Mouse (Mus musculus) heart, postnatal 0 days (tissue): Measurements from ENCODE around the gene Zfp641. TPM values are rescaled to one million over a fixed set of nuclear protein-coding genes. Genes with fewer than 3 reads are reported as not detected.

ENCODE experiments used
- ATAC-seq: fragments of 200-750 bp; cut with Nextera tagmentation; 2 replicates; pipeline ENCODE4 v1.8.0; 2017; ENCODE audit warnings: low read depth, moderate number of reproducible peaks, moderate library complexity; ENCODE audit not compliant: insufficient read depth
- DNase-seq: peaks from one replicate; pipeline ENCODE4 v3.0.0-alpha.2; 2016; ENCODE audit warnings: low spot score
- H3K27ac ChIP-seq: fragments of 300-500 bp; sonication (generic); 2 replicates; pipeline ENCODE4 v1.5.1; 2014; ENCODE audit warnings: low read depth, mild to moderate bottlenecking
- H3K27me3 ChIP-seq: fragments of 300-500 bp; sonication (generic); 2 replicates; pipeline ENCODE4 v1.6.1; 2014; ENCODE audit warnings: low read length, mixed read lengths; ENCODE audit not compliant: control insufficient read depth, insufficient read depth
- H3K36me3 ChIP-seq: fragments of 300-500 bp; sonication (generic); replicated peaks from 2 replicates; pipeline ENCODE4 v1.6.1; 2014; ENCODE audit warnings: low read length, mixed read lengths; ENCODE audit not compliant: control insufficient read depth, insufficient read depth
- H3K4me1 ChIP-seq: fragments of 300-500 bp; sonication (generic); 2 replicates; pipeline ENCODE4 v1.6.1; 2014; ENCODE audit warnings: antibody characterized with exemption; ENCODE audit not compliant: control insufficient read depth, insufficient read depth
- H3K4me2 ChIP-seq: fragments of 300-500 bp; sonication (generic); 2 replicates; pipeline ENCODE4 v1.6.1; 2014; ENCODE audit warnings: low read depth, mild to moderate bottlenecking, low read length, moderate library complexity
- H3K4me3 ChIP-seq: fragments of 300-500 bp; sonication (generic); 2 replicates; pipeline ENCODE4 v1.5.1; 2014; ENCODE audit warnings: low read depth, low read length
- H3K9ac ChIP-seq: fragments of 300-500 bp; sonication (generic); replicated peaks from 2 replicates; pipeline ENCODE4 v1.6.1; 2014; ENCODE audit warnings: low read depth, low read length, mixed read lengths
- H3K9me3 ChIP-seq: fragments of 300-500 bp; sonication (generic); replicated peaks from 2 replicates; pipeline ENCODE4 v1.6.1; 2016; ENCODE audit warnings: low read length; ENCODE audit not compliant: control insufficient read depth
- CTCF ChIP-seq: IDR thresholded peaks from 2 replicates; pipeline ENCODE4 v1.5.1; 2016; ENCODE audit warnings: antibody characterized with exemption, control low read depth, low read depth
- EP300 ChIP-seq: IDR thresholded peaks from 2 replicates; pipeline ENCODE4 v1.6.1; 2016; ENCODE audit warnings: antibody characterized with exemption, low read depth
- WGBS: fragments of 180-500 bp; shearing (Covaris S2); extraction: QIAGEN DNeasy Blood & Tissue Kit; methylation state at CpG from one replicate; pipeline ENCODE4 v1.1.7; 2014; 5-methylcytosine and 5-hydroxymethylcytosine counted together
- polyA plus RNA-seq: library from polyadenylated mRNA; unstranded; fragments of >200 nt; fragmentation: Nextera tagmentation; extraction: Ambion mirVana; gene quantifications from 2 replicates; pipeline ENCODE4 v1.2.1, GENCODE M21; 2015
- total RNA-seq: library from RNA; depleted of rRNA; stranded (reverse); fragments of >200 nt; gene quantifications from 2 replicates; pipeline ENCODE4 v1.2.3, GENCODE M21; 2014; ENCODE audit warnings: low replicate concordance; rRNA removed

The Zfp641 gene
- total RNA-seq, result 2.3 and 3.6 TPM in 2 replicates
- 1.5 and 1.6 TPM in 2 replicates for polyA plus RNA-seq

DNA sequence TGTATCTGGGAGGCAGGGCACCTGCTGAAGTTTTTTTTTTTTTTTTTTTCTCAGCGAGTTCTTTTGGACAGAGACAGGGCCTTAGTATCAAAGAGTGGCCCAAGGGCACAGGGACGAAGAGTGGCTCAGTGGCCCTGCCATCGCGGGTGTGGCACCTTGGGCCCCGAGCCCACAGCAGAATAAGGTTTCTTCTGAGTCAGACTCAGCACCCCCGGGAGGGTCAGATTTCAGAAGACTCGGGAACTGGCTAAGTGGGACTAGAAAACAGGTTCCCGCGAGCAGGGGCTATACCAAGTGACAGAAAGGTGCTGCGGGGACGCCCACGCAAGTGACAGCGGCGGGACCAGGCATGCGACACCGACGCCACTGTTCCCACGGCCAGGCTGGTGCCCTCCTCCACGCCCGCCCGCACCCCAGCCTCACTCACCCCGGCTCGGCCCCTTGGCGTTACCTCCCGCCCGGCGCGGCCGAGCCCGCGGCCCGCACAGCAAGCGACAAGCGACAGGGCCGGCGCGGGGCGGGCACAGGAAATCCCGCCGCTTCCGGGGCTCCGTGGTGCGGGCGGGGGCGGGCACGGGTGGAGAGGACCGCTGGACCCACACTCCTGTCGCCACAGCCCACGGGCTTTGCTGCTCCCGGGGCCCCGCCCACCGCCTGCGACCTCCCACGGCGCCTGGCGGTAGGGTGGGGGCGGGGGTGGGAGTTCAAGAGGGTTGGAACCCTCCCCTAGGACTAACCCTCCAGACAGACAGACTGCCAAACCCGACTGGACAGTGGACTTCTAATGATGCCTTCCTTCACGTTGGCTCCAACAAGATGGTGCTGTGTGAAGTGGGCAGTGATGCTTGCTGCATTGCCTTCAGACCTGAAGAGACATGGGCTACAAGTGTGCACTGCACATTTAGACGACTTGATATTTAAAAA is at the start of gene Zfp641:
TSS of gene Zfp641 (minus strand) at position 534 of the 924 bp plus-strand sequence.
- peak within 1 kb of the TSS; percentile 66 for H3K9ac ChIP-seq
- H3K4me3 ChIP-seq, result peak within 1 kb of the TSS; percentile 75
- H3K9me3 ChIP-seq, result no peaks in the 10 kb centered on the region
- no peak within 1 kb of the TSS for H3K27ac ChIP-seq
- H3K36me3 ChIP-seq, result no peaks in the 10 kb centered on the region
- no peak for TF ChIP-seq EP300
- TF ChIP-seq CTCF, result no peak
- 3% methylated on average over 48 of the region's 60 CpGs for WGBS
- peak within 1 kb of the TSS; percentile 95 for H3K4me2 ChIP-seq
- H3K4me1 ChIP-seq, result peaks cover 6% of the 10 kb centered on the region; the same call in 1 of the 2 replicates
- H3K27me3 ChIP-seq, result no peaks in the 10 kb centered on the region
- ATAC-seq, result peak; percentile 79
- no peak for DNase-seq

DNA sequence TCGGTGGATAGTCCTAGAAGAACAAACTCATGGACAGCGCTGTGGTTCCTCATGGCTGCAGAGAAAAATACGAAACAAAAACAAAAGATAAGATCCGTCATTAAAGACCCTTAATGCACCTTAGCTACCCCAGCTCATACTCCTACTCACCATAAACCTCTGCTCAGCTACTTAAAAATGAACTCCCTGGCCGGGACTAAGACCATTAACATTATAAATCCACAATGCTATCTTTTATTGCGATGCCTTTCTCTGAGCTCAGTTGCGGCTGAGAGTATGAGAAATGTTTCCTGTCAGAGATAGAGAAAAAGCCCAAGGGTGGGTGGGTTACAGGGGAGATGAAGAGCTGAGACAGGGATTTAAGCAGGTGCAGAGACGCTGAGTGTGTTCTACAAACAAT is 44.9 kb upstream of the Zfp641 start, which contains the start of gene Olfr284:
TSS of gene Olfr284 (minus strand) at position 101 of the 400 bp plus-strand sequence.
- H3K4me3 ChIP-seq, result no peak within 1 kb of the TSS
- no peak within 1 kb of the TSS for H3K9ac ChIP-seq
- no peaks in the 10 kb centered on the region for H3K4me1 ChIP-seq
- H3K36me3 ChIP-seq, result no peaks in the 10 kb centered on the region
- H3K4me2 ChIP-seq, result no peak within 1 kb of the TSS
- WGBS, result 72% methylated on average over 8 of the region's 8 CpGs
- H3K27ac ChIP-seq, result no peak within 1 kb of the TSS
- ATAC-seq (no peak), DNase-seq (no peak)
- no peaks in the 10 kb centered on the region for H3K9me3 ChIP-seq
- no peaks in the 10 kb centered on the region for H3K27me3 ChIP-seq
- TF ChIP-seq CTCF (no peak), EP300 (no peak)

GRCm38 (mm10) chr15:98317177-98317724 is 21.3 kb upstream of the Zfp641 start, which contains the start of gene Olfr285:
Olfr285 (minus strand) TSS chr15:98317353.
- no peak for DNase-seq
- 83% methylated on average over 5 of the region's 5 CpGs for WGBS

GRCm38 (mm10) chr15:98315703-98316102 is 19.7 kb upstream of the Zfp641 start:
- no peak for TF ChIP-seq EP300
- no peak for TF ChIP-seq CTCF
- 36% methylated on average over 6 of the region's 6 CpGs for WGBS

More at GRCm38 (mm10) chr15:98317177-98317724, 21.3 kb upstream of the Zfp641 start, which contains the start of gene Olfr285:
- Histone ChIP-seq H3K9me3 (no peaks in the 10 kb centered on the region), H3K9ac (no peak within 1 kb of the TSS), H3K4me3 (no peak within 1 kb of the TSS), H3K4me1 (no peaks in the 10 kb centered on the region), H3K36me3 (no peaks in the 10 kb centered on the region), H3K27me3 (no peaks in the 10 kb centered on the region), H3K4me2 (no peak within 1 kb of the TSS), H3K27ac (no peak within 1 kb of the TSS)
- TF ChIP-seq EP300 (no peak), CTCF (no peak)
- ATAC-seq, result no peak

DNA sequence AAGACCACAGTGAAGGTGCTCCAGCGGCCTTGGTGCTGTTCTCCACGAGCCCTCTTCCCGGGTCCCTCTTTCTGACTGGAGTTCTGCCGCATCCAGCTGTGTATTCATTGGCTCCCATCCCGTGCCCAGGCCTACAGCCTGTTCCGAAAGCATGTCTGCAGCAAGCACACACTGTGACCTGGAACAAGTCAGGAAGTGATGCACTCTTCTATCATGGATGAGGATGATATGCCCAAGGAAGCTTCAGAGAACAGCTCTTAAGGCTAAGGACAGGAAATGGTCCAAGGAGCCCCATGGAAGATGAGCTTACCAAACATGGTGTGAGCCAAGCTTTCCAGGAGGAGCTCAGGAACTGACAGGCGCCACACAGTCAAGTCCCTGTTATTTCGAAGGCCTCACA is 2.3 kb downstream of the Zfp641 start:
- H3K4me1 ChIP-seq, result peaks cover 6% of the 10 kb centered on the region; the same call in 1 of the 2 replicates
- no peak overlapping the region for H3K27ac ChIP-seq
- 85% methylated on average over 8 of the region's 8 CpGs for WGBS
- TF ChIP-seq CTCF, result no peak
- TF ChIP-seq EP300, result no peak
- DNase-seq (no peak), ATAC-seq (no peak)
- H3K9ac ChIP-seq, result no peak overlapping the region
- no peaks in the 10 kb centered on the region for H3K27me3 ChIP-seq
- no peaks in the 10 kb centered on the region for H3K9me3 ChIP-seq
- H3K4me2 ChIP-seq, result no peak overlapping the region
- peaks cover 2% of the 10 kb centered on the region; the same call in 1 of the 2 replicates for H3K36me3 ChIP-seq
- no peak overlapping the region for H3K4me3 ChIP-seq

More at GRCm38 (mm10) chr15:98315703-98316102, 19.7 kb upstream of the Zfp641 start:
- Histone ChIP-seq H3K27ac (no peak overlapping the region), H3K4me1 (no peaks in the 10 kb centered on the region), H3K9me3 (no peaks in the 10 kb centered on the region), H3K4me3 (no peak overlapping the region), H3K36me3 (no peaks in the 10 kb centered on the region), H3K4me2 (no peak overlapping the region), H3K27me3 (no peaks in the 10 kb centered on the region), H3K9ac (no peak overlapping the region)
- no peak for ATAC-seq
- no peak for DNase-seq
